Mouse (Mus musculus): ENCODE data around the gene Pars2.

DNA sequence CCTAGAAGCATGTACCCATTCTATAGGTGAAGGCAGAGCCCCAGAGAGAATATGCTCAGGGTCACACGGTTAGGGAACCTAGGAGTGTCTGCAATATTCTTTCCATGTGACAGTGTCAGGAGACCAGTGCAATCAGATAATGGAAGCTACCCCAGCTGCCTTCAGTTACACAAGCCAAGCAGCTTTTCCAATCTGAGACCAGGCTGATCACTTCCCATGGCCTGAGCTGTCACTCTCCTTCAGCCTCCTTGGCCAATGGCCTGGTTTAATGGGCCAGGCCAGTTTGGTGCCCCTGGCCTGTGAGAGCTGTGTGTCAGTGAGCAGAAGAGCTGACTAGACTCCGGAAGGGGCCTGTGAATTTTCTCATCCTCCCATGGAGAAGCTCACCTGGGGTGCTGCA is 14.4 kb downstream of the Pars2 start:
- TF ChIP-seq CTCF (IDR thresholded peaks at IDR 0.05; ENCODE audit: insufficient read depth, low read depth, low read length) (no peak), POLR2A (IDR thresholded peaks at IDR 0.05; ENCODE audit: insufficient read depth, low read depth, low read length) (no peak)
